Mouse (Mus musculus) embryonic facial prominence, embryonic 14.5 days (tissue): ENCODE measurements around the gene Mtmr4. TPM values are rescaled to one million over a fixed set of nuclear protein-coding genes. Genes with fewer than 3 reads are reported as not detected.

Source experiments
- ATAC-seq: fragments of 200-750 bp; cut with Nextera tagmentation; 2 replicates; pipeline ENCODE4 v1.8.0; 2017; ENCODE audit warnings: low read depth, moderate number of reproducible peaks, moderate TSS enrichment
- DNase-seq: peaks from one replicate; pipeline ENCODE4 v3.0.0-alpha.2; 2015; ENCODE audit warnings: low spot score
- H3K27ac ChIP-seq: fragments of 300-500 bp; sonication (generic); replicated peaks from 2 replicates; pipeline ENCODE4 v1.5.1; 2014; ENCODE audit warnings: low read depth, mild to moderate bottlenecking, low read length, moderate library complexity
- H3K27me3 ChIP-seq: fragments of 300-500 bp; sonication (generic); replicated peaks from 2 replicates; pipeline ENCODE4 v1.6.1; 2014; ENCODE audit warnings: low read length; ENCODE audit not compliant: control insufficient read depth, insufficient read depth
- H3K36me3 ChIP-seq: fragments of 300-500 bp; sonication (generic); 2 replicates; pipeline ENCODE4 v1.6.1; 2014; ENCODE audit warnings: low read length, mixed read lengths; ENCODE audit not compliant: control insufficient read depth, insufficient read depth
- H3K4me1 ChIP-seq: fragments of 300-500 bp; sonication (generic); 2 replicates; pipeline ENCODE4 v1.6.1; 2014; ENCODE audit warnings: antibody characterized with exemption, low read length; ENCODE audit not compliant: control insufficient read depth, insufficient read depth
- H3K4me2 ChIP-seq: fragments of 300-500 bp; sonication (generic); 2 replicates; pipeline ENCODE4 v1.6.1; 2014; ENCODE audit warnings: low read depth, mild to moderate bottlenecking, low read length, moderate library complexity, mixed read lengths
- H3K4me3 ChIP-seq: fragments of 300-500 bp; sonication (generic); 2 replicates; pipeline ENCODE4 v1.5.1; 2014; ENCODE audit warnings: low read depth, mild to moderate bottlenecking, low read length
- H3K9ac ChIP-seq: fragments of 300-500 bp; sonication (generic); 2 replicates; pipeline ENCODE4 v1.6.1; 2014; ENCODE audit warnings: low read depth, mild to moderate bottlenecking, low read length, moderate library complexity, mixed read lengths
- H3K9me3 ChIP-seq: fragments of 300-500 bp; sonication (generic); 2 replicates; pipeline ENCODE4 v1.6.1; 2016; ENCODE audit warnings: low read length; ENCODE audit not compliant: control insufficient read depth
- WGBS: fragments of 180-500 bp; shearing (Covaris S2); extraction: QIAGEN DNeasy Blood & Tissue Kit; methylation state at CpG from one replicate; pipeline ENCODE4 v1.1.7; 2014; 5-methylcytosine and 5-hydroxymethylcytosine counted together
- polyA plus RNA-seq: library from polyadenylated mRNA; unstranded; fragments of >200 nt; fragmentation: Nextera tagmentation; extraction: Ambion mirVana; gene quantifications from 2 replicates; pipeline ENCODE4 v1.2.1, GENCODE M21; 2014

Mtmr4 gene
- polyA plus RNA-seq, 1 experiment from 2014 or later, result 34.3 TPM

DNA sequence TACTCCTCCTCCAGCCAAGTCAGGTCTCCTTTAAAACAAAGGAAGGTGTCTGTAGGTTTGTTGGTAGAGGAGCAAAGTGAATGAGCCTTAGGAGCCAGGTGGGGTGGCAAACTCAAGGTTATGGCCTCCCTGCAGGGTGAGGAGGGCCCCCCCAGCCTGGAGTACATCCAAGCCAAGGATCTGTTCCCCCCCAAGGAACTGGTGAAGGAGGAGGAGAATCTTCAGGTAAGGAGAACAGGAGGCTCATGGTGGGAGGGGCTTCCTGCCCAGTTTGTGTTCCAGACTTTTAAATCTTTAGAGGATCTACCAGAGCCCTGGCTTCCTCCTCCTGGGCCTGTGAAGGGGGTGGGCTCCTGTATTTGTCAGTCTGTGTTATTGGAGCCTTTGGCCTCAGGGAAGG is 5.1 kb downstream of the Mtmr4 start:
- Histone ChIP-seq H3K9me3 (no peaks in the 10 kb centered on the region), H3K4me3 (no peak overlapping the region)

GRCm38 (mm10) chr11:87599395-87600089 is 7.6 kb downstream of the Mtmr4 start:
- no peak overlapping the region for H3K4me3 ChIP-seq
- H3K4me2 ChIP-seq, result no peak overlapping the region
- DNase-seq (no peak), ATAC-seq (no peak)
- no peak overlapping the region for H3K9ac ChIP-seq
- H3K27me3 ChIP-seq, result no peaks in the 10 kb centered on the region
- H3K9me3 ChIP-seq, result no peaks in the 10 kb centered on the region
- no peak overlapping the region for H3K27ac ChIP-seq
- H3K4me1 ChIP-seq, result peaks cover 12% of the 10 kb centered on the region; the same call in 1 of the 2 replicates
- WGBS, result 88% methylated on average over 13 of the region's 13 CpGs
- H3K36me3 ChIP-seq, result peaks cover 76% of the 10 kb centered on the region

More for the DNA sequence above, 5.1 kb downstream of the Mtmr4 start:
- Histone ChIP-seq H3K4me1 (peaks cover 19% of the 10 kb centered on the region), H3K9ac (no peak overlapping the region; the same call in 1 of the 2 replicates), H3K36me3 (peaks cover 56% of the 10 kb centered on the region), H3K27ac (no peak overlapping the region), H3K4me2 (no peak overlapping the region), H3K27me3 (no peaks in the 10 kb centered on the region)
- ATAC-seq (no peak), DNase-seq (no peak)

DNA sequence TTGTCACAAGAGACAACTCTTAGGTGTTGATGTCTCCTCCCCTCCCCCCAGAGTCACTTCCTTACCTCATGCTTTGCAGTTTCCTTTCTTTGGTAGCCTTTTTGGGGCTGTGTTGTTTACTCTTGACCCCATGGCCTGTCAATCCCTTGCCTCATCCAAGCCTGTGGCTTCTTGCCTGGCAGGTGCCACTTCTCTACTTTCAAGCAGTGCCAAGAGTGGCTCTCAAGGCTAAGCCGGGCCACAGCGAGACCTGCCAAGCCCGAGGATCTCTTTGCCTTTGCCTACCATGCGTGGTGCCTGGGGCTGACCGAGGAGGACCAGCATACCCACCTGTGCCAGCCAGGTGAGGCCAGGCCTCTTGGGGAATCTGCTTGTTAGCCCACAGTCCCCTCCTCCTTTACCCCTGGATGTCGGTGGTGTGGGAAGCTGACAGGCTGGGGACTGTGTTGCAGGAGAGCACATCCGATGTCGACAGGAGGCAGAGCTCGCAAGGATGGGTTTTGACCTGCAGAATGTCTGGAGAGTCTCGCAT is 8.4 kb downstream of the Mtmr4 start:
- Histone ChIP-seq H3K27ac (no peak overlapping the region), H3K36me3 (peaks cover 83% of the 10 kb centered on the region), H3K4me3 (no peak overlapping the region), H3K4me2 (no peak overlapping the region), H3K9ac (no peak overlapping the region), H3K4me1 (peaks cover 8% of the 10 kb centered on the region; the same call in 1 of the 2 replicates), H3K27me3 (no peaks in the 10 kb centered on the region), H3K9me3 (no peaks in the 10 kb centered on the region)
- DNase-seq (no peak), ATAC-seq (no peak)
- WGBS, result 90% methylated on average over 10 of the region's 10 CpGs

GRCm38 (mm10) chr11:87602234-87602633 is 10.3 kb downstream of the Mtmr4 start:
- Histone ChIP-seq H3K27me3 (no peaks in the 10 kb centered on the region), H3K9ac (no peak overlapping the region), H3K4me1 (no peaks in the 10 kb centered on the region), H3K27ac (no peak overlapping the region), H3K4me3 (no peak overlapping the region), H3K4me2 (no peak overlapping the region), H3K36me3 (peaks cover 100% of the 10 kb centered on the region), H3K9me3 (no peaks in the 10 kb centered on the region)
- ATAC-seq (no peak), DNase-seq (no peak)
- 93% methylated on average over 9 of the region's 9 CpGs for WGBS

DNA sequence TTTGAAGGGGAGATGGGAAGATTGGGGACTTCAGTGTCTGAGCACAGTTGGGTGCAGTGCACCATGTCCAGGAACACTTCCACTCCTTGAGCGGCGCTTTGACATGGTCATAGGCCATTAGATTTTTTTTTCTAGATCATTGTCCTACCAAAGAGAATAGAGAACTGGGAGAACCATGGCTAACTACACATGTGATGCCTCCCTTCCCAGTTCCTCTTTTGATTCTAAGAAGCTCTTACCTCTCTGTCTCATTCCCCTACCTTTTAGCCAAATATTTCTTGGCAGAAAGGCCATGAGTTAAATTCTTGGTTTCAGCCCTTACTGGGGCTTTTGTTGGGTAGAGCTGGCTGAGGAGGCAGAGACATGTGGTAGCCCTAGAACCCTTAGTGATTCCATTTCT is 11.6 kb downstream of the Mtmr4 start:
- no peak overlapping the region for H3K4me2 ChIP-seq
- no peaks in the 10 kb centered on the region for H3K4me1 ChIP-seq
- 94% methylated on average over 2 of the region's 2 CpGs for WGBS
- ATAC-seq, result no peak
- peaks cover 100% of the 10 kb centered on the region for H3K36me3 ChIP-seq
- H3K27me3 ChIP-seq, result no peaks in the 10 kb centered on the region
- no peak overlapping the region for H3K4me3 ChIP-seq
- no peaks in the 10 kb centered on the region for H3K9me3 ChIP-seq
- H3K27ac ChIP-seq, result no peak overlapping the region
- DNase-seq, result no peak
- H3K9ac ChIP-seq, result no peak overlapping the region

- H3K9ac ChIP-seq, result no peak overlapping the region
- H3K27me3 ChIP-seq, result no peaks in the 10 kb centered on the region
- WGBS, result 76% methylated on average over 7 of the region's 7 CpGs
- H3K36me3 ChIP-seq, result peaks cover 98% of the 10 kb centered on the region
- no peaks in the 10 kb centered on the region for H3K4me1 ChIP-seq
- ATAC-seq (no peak), DNase-seq (peak; percentile 40)
- H3K4me3 ChIP-seq, result no peak overlapping the region
- no peak overlapping the region for H3K27ac ChIP-seq
- H3K9me3 ChIP-seq, result no peaks in the 10 kb centered on the region
- no peak overlapping the region for H3K4me2 ChIP-seq
Measured at GRCm38 (mm10) chr11:87609264-87609663, 17.3 kb downstream of the Mtmr4 start.

- Histone ChIP-seq H3K27ac (no peak overlapping the region), H3K9ac (no peak overlapping the region), H3K4me2 (no peak overlapping the region), H3K27me3 (no peaks in the 10 kb centered on the region), H3K4me1 (no peaks in the 10 kb centered on the region), H3K9me3 (no peaks in the 10 kb centered on the region), H3K4me3 (no peak overlapping the region), H3K36me3 (peaks cover 98% of the 10 kb centered on the region)
- no peak for DNase-seq
- WGBS, result 91% methylated on average over 9 of the region's 9 CpGs
- no peak for ATAC-seq
Measured at GRCm38 (mm10) chr11:87611547-87611946, 19.6 kb downstream of the Mtmr4 start.

DNA sequence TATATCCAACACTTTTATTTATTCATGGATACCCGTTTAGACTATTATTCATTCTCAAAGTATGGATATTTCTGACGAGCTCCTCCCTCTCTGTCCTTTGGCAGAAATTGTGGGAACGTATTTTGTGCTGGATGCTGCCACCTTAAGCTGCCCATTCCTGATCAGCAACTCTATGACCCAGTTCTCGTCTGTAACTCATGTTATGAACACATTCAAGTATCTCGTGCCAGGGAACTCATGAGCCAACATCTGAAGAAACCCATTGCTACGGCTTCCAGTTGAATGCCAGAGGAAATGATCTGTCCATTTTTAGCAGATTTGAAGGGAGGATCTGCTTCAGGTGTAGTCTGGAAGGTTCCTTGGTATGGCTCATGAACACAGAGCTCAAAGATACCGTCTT is 22.0 kb downstream of the Mtmr4 start:
- peaks cover 91% of the 10 kb centered on the region for H3K36me3 ChIP-seq

DNA sequence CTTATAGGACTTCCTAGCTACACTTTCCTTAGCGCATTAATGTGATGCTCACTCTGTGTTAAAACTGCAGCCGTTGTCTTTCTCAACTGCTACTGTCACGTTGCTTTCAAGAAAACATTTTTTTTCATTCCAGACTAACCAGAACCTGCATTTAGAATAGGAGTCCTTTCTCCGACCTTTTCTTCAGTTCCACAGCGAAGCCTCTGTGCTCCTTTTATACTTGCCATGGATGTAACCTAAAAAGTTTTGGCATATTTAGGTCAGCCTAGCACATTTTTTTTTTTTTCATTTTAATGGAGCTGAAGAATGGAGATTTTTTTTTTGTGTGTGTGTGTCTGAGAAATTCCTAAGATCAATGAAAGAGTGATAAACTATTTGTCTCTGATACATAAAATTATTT is 23.6 kb downstream of the Mtmr4 start:
- H3K4me1 ChIP-seq, result no peaks in the 10 kb centered on the region
- 88% methylated on average over 5 of the region's 5 CpGs for WGBS
- no peak for DNase-seq

More for the DNA sequence above, 22.0 kb downstream of the Mtmr4 start:
- Histone ChIP-seq H3K27ac (no peak overlapping the region), H3K4me2 (no peak overlapping the region), H3K4me1 (no peaks in the 10 kb centered on the region), H3K27me3 (no peaks in the 10 kb centered on the region), H3K9me3 (no peaks in the 10 kb centered on the region), H3K4me3 (no peak overlapping the region), H3K9ac (no peak overlapping the region)
- ATAC-seq (no peak), DNase-seq (no peak)
- WGBS, result 96% methylated on average over 7 of the region's 7 CpGs

More for the DNA sequence above, 23.6 kb downstream of the Mtmr4 start:
- no peaks in the 10 kb centered on the region for H3K9me3 ChIP-seq
- no peak overlapping the region for H3K27ac ChIP-seq
- peaks cover 77% of the 10 kb centered on the region for H3K36me3 ChIP-seq
- H3K27me3 ChIP-seq, result no peaks in the 10 kb centered on the region
- no peak overlapping the region for H3K9ac ChIP-seq
- H3K4me2 ChIP-seq, result no peak overlapping the region
- no peak for ATAC-seq
- no peak overlapping the region for H3K4me3 ChIP-seq
